Mouse (Mus musculus): ENCODE measurements around the gene Rfc2. TPM values are rescaled to one million over a fixed set of nuclear protein-coding genes. Genes with fewer than 3 reads are reported as not detected.

Rfc2 gene
- polyA plus RNA-seq, 1 experiment = 35.0 TPM

GRCm38 (mm10) chr5:134560450-134561171, 20.6 kb upstream of the Rfc2 start:
- Histone ChIP-seq H3K36me3 (replicated peaks; ENCODE audit: low read length) (no peaks in the 10 kb centered on the region), H3K4me1 (peaks cover 14% of the 10 kb centered on the region), H3K27me3 (replicated peaks) (peaks cover 11% of the 10 kb centered on the region), H3K9me3 (no peaks in the 10 kb centered on the region; the same call in 1 of the 2 replicates), H3K4me3 (replicated peaks) (no peak overlapping the region)
- TF ChIP-seq GATA1 (IDR thresholded peaks at IDR 0.05; ENCODE audit: borderline replicate concordance, low read length) (no peak), FLI1 (IDR thresholded peaks at IDR 0.05; ENCODE audit: low read length) (no peak)

GRCm38 (mm10) chr5:134564272-134564671, 16.9 kb upstream of the Rfc2 start:
- peaks cover 20% of the 10 kb centered on the region for H3K4me1 ChIP-seq
- H3K36me3 ChIP-seq (replicated peaks; ENCODE audit: low read length) = no peaks in the 10 kb centered on the region
- no peaks in the 10 kb centered on the region; the same call in 1 of the 2 replicates for H3K9me3 ChIP-seq
- no peak for TF ChIP-seq GATA1 (IDR thresholded peaks at IDR 0.05; ENCODE audit: borderline replicate concordance, low read length)
- TF ChIP-seq FLI1 (IDR thresholded peaks at IDR 0.05; ENCODE audit: low read length) = no peak
- H3K27me3 ChIP-seq (replicated peaks) = peaks cover 5% of the 10 kb centered on the region
- no peak overlapping the region for H3K4me3 ChIP-seq (replicated peaks)

- H3K27me3 ChIP-seq (replicated peaks) = no peaks in the 10 kb centered on the region
- H3K36me3 ChIP-seq (replicated peaks; ENCODE audit: low read length) = no peaks in the 10 kb centered on the region
- peaks cover 27% of the 10 kb centered on the region for H3K4me1 ChIP-seq
- no peak overlapping the region for H3K4me3 ChIP-seq (replicated peaks)
- no peaks in the 10 kb centered on the region; the same call in 1 of the 2 replicates for H3K9me3 ChIP-seq
- TF ChIP-seq FLI1 (IDR thresholded peaks at IDR 0.05; ENCODE audit: low read length) (no peak), GATA1 (IDR thresholded peaks at IDR 0.05; ENCODE audit: borderline replicate concordance, low read length) (no peak)
Observed at GRCm38 (mm10) chr5:134565696-134566095, 15.5 kb upstream of the Rfc2 start.

GRCm38 (mm10) chr5:134567445-134567844, 13.7 kb upstream of the Rfc2 start:
- Histone ChIP-seq H3K9me3 (peaks cover 2% of the 10 kb centered on the region; the same call in 1 of the 2 replicates), H3K27me3 (replicated peaks) (no peaks in the 10 kb centered on the region), H3K36me3 (replicated peaks; ENCODE audit: low read length) (no peaks in the 10 kb centered on the region), H3K4me1 (peaks cover 35% of the 10 kb centered on the region), H3K4me3 (replicated peaks) (no peak overlapping the region)
- TF ChIP-seq GATA1 (IDR thresholded peaks at IDR 0.05; ENCODE audit: borderline replicate concordance, low read length) = no peak
- TF ChIP-seq FLI1 (IDR thresholded peaks at IDR 0.05; ENCODE audit: low read length) = no peak

- H3K9me3 ChIP-seq = peaks cover 2% of the 10 kb centered on the region; the same call in 1 of the 2 replicates
- TF ChIP-seq GATA1 (IDR thresholded peaks at IDR 0.05; ENCODE audit: borderline replicate concordance, low read length) (no peak), FLI1 (IDR thresholded peaks at IDR 0.05; ENCODE audit: low read length) (no peak)
Observed at GRCm38 (mm10) chr5:134568030-134568429, 13.1 kb upstream of the Rfc2 start.

GRCm38 (mm10) chr5:134568964-134569491, 12.1 kb upstream of the Rfc2 start:
- no peak overlapping the region for H3K4me3 ChIP-seq (replicated peaks)
- H3K36me3 ChIP-seq (replicated peaks; ENCODE audit: low read length) = no peaks in the 10 kb centered on the region
- TF ChIP-seq GATA1 (IDR thresholded peaks at IDR 0.05; ENCODE audit: borderline replicate concordance, low read length) = no peak
- no peak for TF ChIP-seq FLI1 (IDR thresholded peaks at IDR 0.05; ENCODE audit: low read length)
- peaks cover 2% of the 10 kb centered on the region; the same call in 1 of the 2 replicates for H3K9me3 ChIP-seq
- H3K4me1 ChIP-seq = peaks cover 39% of the 10 kb centered on the region
- no peaks in the 10 kb centered on the region for H3K27me3 ChIP-seq (replicated peaks)

More at GRCm38 (mm10) chr5:134568030-134568429, 13.1 kb upstream of the Rfc2 start:
- H3K4me3 ChIP-seq (replicated peaks) = no peak overlapping the region
- peaks cover 40% of the 10 kb centered on the region for H3K4me1 ChIP-seq
- H3K36me3 ChIP-seq (replicated peaks; ENCODE audit: low read length) = no peaks in the 10 kb centered on the region
- H3K27me3 ChIP-seq (replicated peaks) = no peaks in the 10 kb centered on the region

GRCm38 (mm10) chr5:134571730-134572507, 9.2 kb upstream of the Rfc2 start:
- H3K36me3 ChIP-seq (replicated peaks; ENCODE audit: low read length) = no peaks in the 10 kb centered on the region
- no peak for TF ChIP-seq GATA1 (IDR thresholded peaks at IDR 0.05; ENCODE audit: borderline replicate concordance, low read length)
- peak overlapping the region; percentile 90 for H3K4me3 ChIP-seq (replicated peaks)
- H3K9me3 ChIP-seq = peaks cover 2% of the 10 kb centered on the region; the same call in 1 of the 2 replicates
- no peaks in the 10 kb centered on the region for H3K27me3 ChIP-seq (replicated peaks)
- peaks cover 39% of the 10 kb centered on the region for H3K4me1 ChIP-seq

GRCm38 (mm10) chr5:134572508-134573214, 8.5 kb upstream of the Rfc2 start:
- peaks cover 39% of the 10 kb centered on the region for H3K4me1 ChIP-seq
- H3K27me3 ChIP-seq (replicated peaks) = no peaks in the 10 kb centered on the region
- no peaks in the 10 kb centered on the region for H3K36me3 ChIP-seq (replicated peaks; ENCODE audit: low read length)
- H3K4me3 ChIP-seq (replicated peaks) = peak overlapping the region; percentile 90
- TF ChIP-seq GATA1 (IDR thresholded peaks at IDR 0.05; ENCODE audit: borderline replicate concordance, low read length) (no peak), FLI1 (IDR thresholded peaks at IDR 0.05; ENCODE audit: low read length) (no peak)
- peaks cover 2% of the 10 kb centered on the region; the same call in 1 of the 2 replicates for H3K9me3 ChIP-seq

GRCm38 (mm10) chr5:134575833-134576232, 5.3 kb upstream of the Rfc2 start:
- TF ChIP-seq GATA1 (IDR thresholded peaks at IDR 0.05; ENCODE audit: borderline replicate concordance, low read length) = no peak
- TF ChIP-seq FLI1 (IDR thresholded peaks at IDR 0.05; ENCODE audit: low read length) = no peak
- Histone ChIP-seq H3K9me3 (peaks cover 1% of the 10 kb centered on the region; the same call in 1 of the 2 replicates), H3K4me1 (peaks cover 25% of the 10 kb centered on the region)

More at GRCm38 (mm10) chr5:134575833-134576232, 5.3 kb upstream of the Rfc2 start:
- no peak overlapping the region for H3K4me3 ChIP-seq (replicated peaks)
- no peaks in the 10 kb centered on the region for H3K36me3 ChIP-seq (replicated peaks; ENCODE audit: low read length)
- H3K27me3 ChIP-seq (replicated peaks) = no peaks in the 10 kb centered on the region

All from megakaryocyte, embryonic 14.5 days (primary cell).